Mouse (Mus musculus) CH12.LX (cell line): ENCODE measurements around the gene Naip6.
"Not testable (repeated sequence)": the region's sequence is repeated elsewhere in the genome, so short reads cannot be mapped to it uniquely, and the experiment has no call there.

ENCODE experiments used
- CHD2 ChIP-seq: IDR thresholded peaks from 2 replicates; pipeline ENCODE4 v1.6.1; 2011; ENCODE audit warnings: low read length, improper control_type of control experiment
- CTCF ChIP-seq, 2 experiments: IDR thresholded peaks in 1 of 2; conservative IDR thresholded peaks in 1 of 2; 2 replicates each; pipeline ENCODE4 v1.5.1; 2011 to 2012; ENCODE audit warnings: low read depth in 2 of 2, low read length in 2 of 2, improper control_type of control experiment in 1 of 2, inconsistent platforms in 1 of 2, mild to moderate bottlenecking in 1 of 2, moderate library complexity in 1 of 2
- E2F4 ChIP-seq: IDR thresholded peaks from 2 replicates; pipeline ENCODE4 v1.6.1; 2011; ENCODE audit warnings: low read depth, low read length, improper control_type of control experiment; ENCODE audit not compliant: insufficient replicate concordance
- ELF1 ChIP-seq: IDR thresholded peaks from 2 replicates; pipeline ENCODE4 v1.6.1; 2014; ENCODE audit warnings: low read depth, mild to moderate bottlenecking, inconsistent platforms, low read length, improper control_type of control experiment
- EP300 ChIP-seq: IDR thresholded peaks from 2 replicates; pipeline ENCODE4 v1.6.1; 2011; ENCODE audit warnings: low read length, improper control_type of control experiment
- JUN ChIP-seq: IDR thresholded peaks from 2 replicates; pipeline ENCODE4 v1.6.1; 2011; ENCODE audit warnings: low read depth, mild to moderate bottlenecking, low read length, improper control_type of control experiment, moderate library complexity; ENCODE audit not compliant: insufficient read depth
- JUND ChIP-seq: conservative IDR thresholded peaks from 2 replicates; pipeline ENCODE4 v1.6.1; 2011; ENCODE audit warnings: low read depth, low read length, improper control_type of control experiment
- POLR2A ChIP-seq: IDR thresholded peaks from 2 replicates; pipeline ENCODE4 v1.6.1; 2011; ENCODE audit warnings: low read depth, mild to moderate bottlenecking, improper control_type of control experiment, low read length
- SIN3A ChIP-seq: IDR thresholded peaks from 2 replicates; pipeline ENCODE4 v1.6.1; 2012; ENCODE audit warnings: low read length, improper control_type of control experiment, inconsistent platforms
- USF1 ChIP-seq: IDR thresholded peaks from 2 replicates; pipeline ENCODE4 v1.6.1; 2014; ENCODE audit warnings: low read depth, mild to moderate bottlenecking, inconsistent platforms, low read length, improper control_type of control experiment
- ZKSCAN1 ChIP-seq: IDR thresholded peaks from 2 replicates; pipeline ENCODE4 v1.6.1; 2012; ENCODE audit warnings: low read depth, inconsistent platforms, low read length, improper control_type of control experiment, borderline replicate concordance

GRCm38 (mm10) chr13:100322266-100322837 lies 4.9 kb upstream of the Naip6 start:
- TF ChIP-seq POLR2A; EP300; CHD2; ZKSCAN1; CTCF (conservative IDR thresholded peaks at IDR 0.05 in 1 of 2, IDR thresholded peaks at IDR 0.05 in 1 of 2; ENCODE audit: low read depth in 2 of 2, low read length in 2 of 2); JUN; E2F4; USF1; JUND; SIN3A; ELF1: not testable (repeated sequence)
